Mouse (Mus musculus) olfactory bulb, adult 2 months (tissue): Measurements from ENCODE around the gene Ehd4. TPM values are rescaled to one million over a fixed set of nuclear protein-coding genes. Genes with fewer than 3 reads are reported as not detected.

Experiments
- H3K27ac ChIP-seq: fragments of 200-500 bp; 2 replicates; pipeline ENCODE4 v1.5.1; 2012; ENCODE audit warnings: low read depth, low read length; ENCODE audit not compliant: insufficient read depth
- H3K4me1 ChIP-seq: fragments of 200-500 bp; 2 replicates; pipeline ENCODE4 v1.6.1; 2012; ENCODE audit warnings: low read length; ENCODE audit not compliant: control insufficient read depth, insufficient read depth
- H3K4me3 ChIP-seq: fragments of 200-500 bp; 2 replicates; pipeline ENCODE4 v1.5.1; 2012; ENCODE audit warnings: mild to moderate bottlenecking, low read depth, low read length, moderate library complexity; ENCODE audit not compliant: insufficient read depth
- CTCF ChIP-seq: fragments of 200-500 bp; IDR thresholded peaks from 2 replicates; pipeline ENCODE4 v1.5.1; 2012; ENCODE audit warnings: low read depth, mild to moderate bottlenecking, low read length, moderate library complexity; ENCODE audit not compliant: insufficient read depth
- POLR2A ChIP-seq: fragments of 200-500 bp; IDR thresholded peaks from 2 replicates; pipeline ENCODE4 v1.6.1; 2012; ENCODE audit warnings: mild to moderate bottlenecking, low read depth, low read length, moderate library complexity; ENCODE audit not compliant: insufficient read depth
- WGBS: fragments of 180-500 bp; shearing (Covaris S2); methylation state at CpG from one replicate; pipeline ENCODE4 v1.1.7; 2018; 5-methylcytosine and 5-hydroxymethylcytosine counted together
- polyA plus RNA-seq: library from polyadenylated mRNA; stranded (reverse); fragments of >200 nt; gene quantifications from 2 replicates; pipeline ENCODE4 v1.2.4, GENCODE M21; 2012; ENCODE audit warnings: low replicate concordance; ENCODE audit not compliant: missing spikeins, insufficient read depth, insufficient read length

Ehd4 gene
- polyA plus RNA-seq, 1 experiment = not detected

DNA sequence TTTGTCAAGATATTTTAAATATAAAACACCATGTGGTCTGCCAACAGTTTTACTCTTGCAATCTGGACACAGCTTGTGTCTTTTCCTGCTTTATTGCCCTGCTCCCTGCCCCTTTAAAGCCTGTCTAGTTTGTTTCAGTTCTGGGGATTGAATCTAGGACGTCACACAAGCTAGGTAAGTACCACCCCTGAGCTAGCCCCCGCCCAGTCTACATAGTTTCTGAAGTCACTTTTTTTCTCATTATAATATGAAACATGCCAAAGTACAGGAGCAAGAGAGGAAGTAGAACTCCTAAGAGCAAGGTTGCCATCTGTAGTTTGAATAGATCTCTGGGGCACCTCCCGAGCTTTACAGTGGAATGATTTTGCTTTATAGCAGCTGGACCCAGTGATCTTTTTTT is 3.8 kb downstream of the Ehd4 start:
- TF ChIP-seq CTCF (no peak), POLR2A (no peak)
- H3K4me1 ChIP-seq = peaks cover 6% of the 10 kb centered on the region; the same call in 1 of the 2 replicates
- H3K27ac ChIP-seq = no peak overlapping the region
- no peak overlapping the region for H3K4me3 ChIP-seq
- WGBS = 87% methylated on average over 3 of the region's 3 CpGs

DNA sequence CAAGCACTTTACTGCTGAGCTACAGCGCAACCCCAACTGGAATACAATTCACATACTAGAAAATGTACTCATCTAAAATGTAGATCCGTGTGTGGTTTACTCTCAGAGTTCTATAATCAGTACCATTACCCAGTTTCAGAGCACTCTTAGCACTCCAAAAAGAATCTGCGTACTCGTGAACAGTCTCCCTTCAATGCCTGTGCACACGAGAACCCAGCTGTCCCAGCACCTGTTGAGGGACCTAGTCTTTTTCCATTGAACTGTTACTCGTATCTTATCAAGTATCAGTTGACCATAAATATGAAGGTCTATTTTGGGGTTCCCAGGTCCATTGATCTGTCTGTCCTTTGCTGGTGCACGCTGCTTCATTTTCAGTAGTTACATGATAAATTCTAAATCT is 4.8 kb downstream of the Ehd4 start:
- H3K27ac ChIP-seq = no peak overlapping the region
- H3K4me3 ChIP-seq = no peak overlapping the region
- WGBS = 74% methylated on average over 7 of the region's 7 CpGs
- no peak for TF ChIP-seq POLR2A
- TF ChIP-seq CTCF = no peak
- H3K4me1 ChIP-seq = peaks cover 6% of the 10 kb centered on the region; the same call in 1 of the 2 replicates

DNA sequence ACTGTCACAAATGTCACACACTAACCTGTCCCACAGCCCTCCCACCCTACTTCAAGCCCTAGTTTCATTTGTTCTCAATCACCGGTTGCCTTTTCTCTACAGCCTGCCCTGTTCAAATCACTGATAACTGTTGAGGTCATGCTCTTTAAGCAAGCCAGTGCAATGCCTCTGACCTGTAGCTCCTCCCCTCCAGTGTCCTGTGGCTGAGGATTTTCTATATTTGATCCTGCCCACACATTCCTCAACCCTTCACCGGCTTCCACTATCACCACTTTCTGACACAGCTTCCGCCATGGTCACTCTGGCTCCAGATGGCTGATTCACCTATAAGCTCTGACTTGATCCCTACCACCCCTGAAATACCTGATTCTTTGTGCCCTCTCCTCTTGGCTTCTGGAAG is 6.4 kb downstream of the Ehd4 start:
- Histone ChIP-seq H3K27ac (no peak overlapping the region), H3K4me1 (no peaks in the 10 kb centered on the region), H3K4me3 (no peak overlapping the region)
- WGBS = 88% methylated on average over 3 of the region's 3 CpGs
- TF ChIP-seq CTCF (no peak), POLR2A (no peak)

DNA sequence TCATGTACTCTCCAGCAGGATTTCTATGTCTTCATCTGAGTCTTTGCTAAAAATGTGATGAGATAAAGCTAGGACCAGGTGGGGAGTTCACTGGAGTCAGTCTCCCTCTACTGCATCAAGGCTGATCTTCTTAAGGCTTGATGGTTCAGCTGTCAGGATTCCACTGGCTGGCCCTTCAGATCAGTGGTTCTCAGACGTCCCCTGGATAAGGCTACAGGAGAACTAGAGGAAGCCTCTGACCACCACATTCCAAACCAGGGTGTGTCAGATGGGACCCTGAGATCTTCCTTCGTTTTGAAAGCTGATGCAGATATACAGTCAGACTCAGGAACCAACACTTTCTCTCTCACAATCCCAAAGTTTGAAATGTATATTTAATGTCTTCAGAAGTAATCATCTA is 7.0 kb downstream of the Ehd4 start:
- WGBS = 80% methylated on average over 2 of the region's 2 CpGs
- no peaks in the 10 kb centered on the region for H3K4me1 ChIP-seq
- H3K4me3 ChIP-seq = no peak overlapping the region
- TF ChIP-seq POLR2A (no peak), CTCF (no peak)
- no peak overlapping the region for H3K27ac ChIP-seq

DNA sequence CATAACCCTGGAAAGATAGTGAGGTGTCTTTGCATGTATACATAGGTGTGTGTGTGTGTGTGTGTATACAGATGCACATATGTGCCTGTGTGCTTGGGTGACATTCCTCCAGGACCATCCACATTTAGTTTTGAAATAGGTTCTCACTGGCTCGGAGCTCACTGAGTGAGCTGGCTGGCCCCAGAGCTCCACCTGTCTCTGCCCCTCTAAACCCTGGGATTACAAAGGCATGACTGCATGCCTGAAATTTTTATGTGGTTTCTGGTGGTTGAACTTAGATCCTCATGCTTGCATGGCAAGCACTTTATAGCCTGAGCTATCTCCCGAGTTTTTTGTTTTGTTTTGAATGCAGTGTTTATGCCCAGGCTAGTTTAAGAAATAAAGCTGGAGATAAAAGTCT is 7.9 kb downstream of the Ehd4 start:
- H3K27ac ChIP-seq = no peak overlapping the region
- TF ChIP-seq POLR2A = no peak
- TF ChIP-seq CTCF = no peak
- no peak overlapping the region for H3K4me3 ChIP-seq
- WGBS = 78% methylated on average over 2 of the region's 2 CpGs
- no peaks in the 10 kb centered on the region for H3K4me1 ChIP-seq

DNA sequence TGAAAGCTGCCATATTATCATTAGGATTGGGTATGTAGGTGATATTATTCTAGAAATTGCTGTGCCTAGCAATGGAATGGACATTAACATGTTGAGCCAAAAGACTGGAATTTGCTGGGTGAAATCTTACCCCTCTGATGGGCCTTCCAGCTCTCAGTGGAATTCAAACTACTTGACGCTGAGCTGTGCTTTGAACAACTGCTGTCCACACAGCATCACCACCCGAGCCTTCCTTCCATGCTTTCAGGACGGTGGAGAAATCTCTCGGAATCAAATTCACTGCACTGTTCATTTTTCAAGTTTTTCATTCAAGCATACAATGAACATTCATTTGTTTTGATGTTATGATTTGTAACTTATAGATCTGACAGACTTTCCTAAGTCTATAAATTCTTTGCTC is 10.0 kb downstream of the Ehd4 start:
- WGBS = 94% methylated on average over 4 of the region's 4 CpGs
- Histone ChIP-seq H3K4me3 (no peak overlapping the region), H3K4me1 (no peaks in the 10 kb centered on the region), H3K27ac (no peak overlapping the region)
- TF ChIP-seq POLR2A = no peak
- no peak for TF ChIP-seq CTCF

DNA sequence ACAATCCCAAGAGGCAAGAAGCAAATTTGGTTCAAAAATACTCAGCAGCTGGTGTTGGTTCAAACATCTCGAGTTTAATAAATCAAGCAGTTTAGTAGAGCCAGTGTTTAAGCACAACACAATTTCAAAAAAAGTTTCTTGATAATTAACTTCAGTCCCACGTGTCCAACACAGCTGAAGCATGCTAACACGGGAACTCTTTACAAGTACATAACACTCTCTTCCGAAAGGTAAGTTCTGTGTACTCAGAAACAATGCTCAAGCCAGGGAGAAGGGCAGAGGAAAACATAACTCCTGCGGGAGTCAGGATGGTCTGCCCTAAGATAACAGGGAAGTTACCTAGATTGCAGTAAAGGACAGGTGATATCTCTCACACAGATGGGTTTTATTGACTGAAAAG is 12.1 kb downstream of the Ehd4 start:
- no peak overlapping the region for H3K27ac ChIP-seq
- H3K4me3 ChIP-seq = no peak overlapping the region
- no peaks in the 10 kb centered on the region for H3K4me1 ChIP-seq
- 84% methylated on average over 5 of the region's 5 CpGs for WGBS
- no peak for TF ChIP-seq POLR2A

DNA sequence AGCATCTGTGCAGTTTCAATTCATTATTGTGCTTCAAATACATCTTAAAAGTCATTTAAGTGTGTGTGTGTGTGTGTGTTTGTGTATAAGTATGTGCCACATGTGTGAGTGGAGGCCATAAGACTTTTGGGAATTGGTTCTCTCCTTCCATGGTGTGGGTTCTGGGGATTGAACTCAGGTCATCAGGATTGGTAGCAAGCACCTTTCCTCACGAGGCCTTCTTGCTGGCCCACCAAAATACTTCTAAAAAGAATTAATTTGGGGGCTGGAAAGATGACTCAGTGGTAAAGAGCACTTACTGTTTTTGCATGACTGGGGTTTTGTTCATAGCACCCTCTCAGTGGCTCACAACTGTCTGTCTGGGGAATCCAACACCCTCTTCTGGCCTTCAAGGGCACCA is 12.7 kb downstream of the Ehd4 start:
- no peak overlapping the region for H3K4me3 ChIP-seq
- H3K4me1 ChIP-seq = no peaks in the 10 kb centered on the region
- TF ChIP-seq POLR2A = no peak
- no peak for TF ChIP-seq CTCF
- no peak overlapping the region for H3K27ac ChIP-seq
- 80% methylated on average over 1 of the region's 1 CpGs for WGBS

DNA sequence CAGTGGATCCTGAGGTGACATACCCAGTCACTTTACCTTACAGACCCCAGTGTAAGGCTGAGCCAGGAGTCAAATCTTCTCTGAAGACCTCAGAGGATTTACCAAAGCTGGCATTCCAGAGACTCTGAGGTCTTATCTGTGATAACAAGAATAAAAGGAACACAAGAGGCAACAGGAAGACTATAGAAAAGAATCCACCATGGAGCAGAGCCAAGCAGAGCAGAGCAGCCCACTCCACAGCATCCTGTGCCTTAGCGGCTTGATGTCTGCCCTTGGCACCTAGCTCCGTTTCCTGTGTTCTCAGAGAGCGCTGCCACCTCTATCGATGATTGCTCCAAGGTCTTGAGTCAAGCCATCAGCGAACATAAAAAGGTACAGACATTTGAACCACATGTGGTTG is 14.1 kb downstream of the Ehd4 start:
- Histone ChIP-seq H3K27ac (no peak overlapping the region), H3K4me1 (no peaks in the 10 kb centered on the region), H3K4me3 (no peak overlapping the region)
- 87% methylated on average over 5 of the region's 5 CpGs for WGBS
- TF ChIP-seq POLR2A (no peak), CTCF (no peak)

DNA sequence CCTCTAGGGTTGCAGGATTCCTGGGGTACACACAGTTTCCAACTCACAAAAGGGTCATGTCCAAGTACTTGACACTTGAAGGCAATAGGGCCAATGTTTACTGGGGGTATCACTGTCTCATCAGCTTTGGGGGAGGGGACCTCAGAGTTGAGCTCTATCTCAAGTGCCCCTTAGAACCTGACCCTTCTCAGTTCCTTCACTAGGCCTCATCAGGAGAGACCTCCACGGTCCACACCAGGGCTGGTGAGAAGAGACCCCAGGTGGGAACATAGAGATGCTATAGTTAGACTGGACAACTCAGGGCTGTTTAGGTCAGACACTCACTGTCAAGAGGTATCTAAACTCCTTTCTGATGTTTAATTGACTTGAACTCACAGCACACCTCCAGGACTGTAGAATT is 15.3 kb downstream of the Ehd4 start:
- Histone ChIP-seq H3K4me3 (no peak overlapping the region), H3K27ac (no peak overlapping the region), H3K4me1 (peaks cover 4% of the 10 kb centered on the region)
- TF ChIP-seq POLR2A (no peak), CTCF (no peak)
- 97% methylated on average over 1 of the region's 1 CpGs for WGBS
